Mouse (Mus musculus): Measurements from ENCODE around the gene Dctn2. TPM values are rescaled to one million over a fixed set of nuclear protein-coding genes. Genes with fewer than 3 reads are reported as not detected.

Dctn2 gene
- polyA plus RNA-seq, 1 experiment from 2014 or later, result 65.9 TPM

DNA sequence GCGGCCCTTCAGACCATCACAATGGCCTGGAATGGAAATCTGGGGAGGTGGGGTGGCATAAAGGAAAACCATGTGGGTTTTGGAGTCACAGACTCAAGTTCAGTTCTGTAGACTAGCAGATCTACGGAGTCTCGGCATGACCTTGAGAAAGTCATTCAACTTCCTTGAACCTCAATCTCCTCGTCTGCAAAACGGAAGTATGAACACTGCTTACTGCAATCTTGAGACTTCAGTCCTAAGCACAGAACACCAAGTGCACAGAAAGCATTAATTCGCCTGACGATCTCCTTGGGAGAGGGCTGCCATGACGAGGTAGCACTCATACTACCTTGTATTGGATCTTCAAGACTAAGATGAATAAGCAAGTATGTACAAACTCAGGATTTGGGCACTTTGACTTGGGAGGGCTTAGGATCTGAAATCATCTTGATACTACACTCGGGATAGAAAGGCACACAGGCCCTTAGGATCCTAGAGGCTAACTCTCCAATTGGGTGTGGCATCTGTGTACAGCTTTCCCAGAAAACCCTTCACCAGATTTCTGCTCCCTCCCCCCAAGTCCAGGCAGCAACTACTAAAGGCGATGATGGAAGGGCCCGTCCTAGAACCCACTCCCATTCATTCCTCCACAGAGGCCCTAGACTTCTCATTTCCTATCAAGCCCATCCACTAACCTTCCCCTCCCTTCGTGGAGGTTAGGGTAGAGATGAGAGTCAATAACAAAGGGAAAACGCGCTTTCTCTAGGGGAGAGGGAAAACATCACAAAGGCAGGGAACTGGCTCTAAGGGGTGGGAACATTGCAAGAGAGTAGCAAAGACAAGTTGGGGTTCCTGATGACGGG lies 4.2 kb upstream of the Dctn2 start:
- Histone ChIP-seq H3K4me3 (ENCODE audit: low read depth, low read length) (no peak overlapping the region), H3K27me3 (ENCODE audit: control insufficient read depth, insufficient read depth, low read depth, low read length) (peaks cover 28% of the 10 kb centered on the region)
- ATAC-seq (ENCODE audit: low read depth), result no peak

DNA sequence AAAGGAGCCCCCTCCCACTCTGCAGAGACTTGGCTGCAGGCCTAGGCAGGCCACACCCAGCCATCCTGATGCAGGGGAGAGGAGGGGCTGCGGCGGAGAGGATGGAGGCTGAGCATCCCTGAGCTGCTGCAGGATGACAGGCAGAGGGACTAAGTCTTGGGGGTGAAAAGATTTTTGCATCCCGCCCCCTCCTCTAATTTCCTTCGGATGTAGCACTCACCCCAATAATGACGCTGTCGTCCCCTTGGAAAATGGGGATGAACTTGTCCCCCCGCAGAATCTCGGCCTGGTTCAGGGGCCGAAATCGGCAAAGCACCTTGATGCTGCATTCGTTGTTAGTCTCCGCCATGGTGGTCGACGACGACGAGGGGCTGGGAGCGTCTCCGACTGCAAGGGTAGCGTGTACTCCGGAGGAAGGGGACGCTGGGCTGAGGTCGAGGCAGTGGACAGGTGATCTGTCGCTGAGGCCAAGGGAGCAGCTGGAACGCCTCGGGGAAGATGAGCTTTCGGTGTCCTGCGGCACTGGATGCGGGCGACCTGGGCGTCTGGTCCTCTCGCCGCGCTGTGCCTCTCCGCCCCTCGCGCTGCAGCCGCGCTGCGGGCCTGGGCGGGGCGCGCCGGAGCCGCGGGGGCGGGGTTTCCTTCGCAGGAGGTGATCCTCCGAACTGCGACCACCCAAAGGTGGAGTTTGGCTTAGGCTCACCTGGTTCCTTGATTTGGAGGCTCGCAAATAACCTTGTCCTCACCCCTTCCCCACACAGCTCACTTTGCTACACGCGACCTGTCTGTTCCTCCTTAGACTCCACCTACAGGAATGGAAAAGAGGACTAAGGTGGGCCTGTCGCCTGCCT lies 3.4 kb upstream of the Dctn2 start, which contains the start of gene Kif5a:
TSS of gene Kif5a (minus strand) at position 801 of the 851 bp plus-strand sequence.
- H3K4me1 ChIP-seq (ENCODE audit: control insufficient read depth, low read depth, low read length), result peaks cover 13% of the 10 kb centered on the region
- no peak within 1 kb of the TSS; the same call in none of the 2 replicates for H3K9ac ChIP-seq (ENCODE audit: low read depth, low read length)
- no peak for ATAC-seq (ENCODE audit: low read depth)
- peaks cover 28% of the 10 kb centered on the region for H3K27me3 ChIP-seq (ENCODE audit: control insufficient read depth, insufficient read depth, low read depth, low read length)
- H3K9me3 ChIP-seq (replicated peaks; ENCODE audit: control insufficient read depth, low read length), result no peaks in the 10 kb centered on the region
- H3K4me2 ChIP-seq (ENCODE audit: low read depth, low read length), result peak within 1 kb of the TSS; percentile 62
- H3K27ac ChIP-seq (ENCODE audit: low read length), result no peak within 1 kb of the TSS
- H3K4me3 ChIP-seq (ENCODE audit: low read depth, low read length), result peak within 1 kb of the TSS; percentile 45
- 4% methylated on average over 53 of the region's 53 CpGs for WGBS (ENCODE audit: insufficient replicate concordance)
- no peaks in the 10 kb centered on the region for H3K36me3 ChIP-seq (ENCODE audit: control insufficient read depth, insufficient read depth)

More for the DNA sequence above, 4.2 kb upstream of the Dctn2 start:
- H3K36me3 ChIP-seq (ENCODE audit: control insufficient read depth, insufficient read depth), result no peaks in the 10 kb centered on the region
- no peaks in the 10 kb centered on the region for H3K9me3 ChIP-seq (replicated peaks; ENCODE audit: control insufficient read depth, low read length)
- no peak overlapping the region for H3K27ac ChIP-seq (ENCODE audit: low read length)
- H3K4me2 ChIP-seq (ENCODE audit: low read depth, low read length), result no peak overlapping the region
- no peak overlapping the region for H3K9ac ChIP-seq (ENCODE audit: low read depth, low read length)
- peaks cover 7% of the 10 kb centered on the region for H3K4me1 ChIP-seq (ENCODE audit: control insufficient read depth, low read depth, low read length)
- WGBS (ENCODE audit: insufficient replicate concordance), result 58% methylated on average over 15 of the region's 15 CpGs

DNA sequence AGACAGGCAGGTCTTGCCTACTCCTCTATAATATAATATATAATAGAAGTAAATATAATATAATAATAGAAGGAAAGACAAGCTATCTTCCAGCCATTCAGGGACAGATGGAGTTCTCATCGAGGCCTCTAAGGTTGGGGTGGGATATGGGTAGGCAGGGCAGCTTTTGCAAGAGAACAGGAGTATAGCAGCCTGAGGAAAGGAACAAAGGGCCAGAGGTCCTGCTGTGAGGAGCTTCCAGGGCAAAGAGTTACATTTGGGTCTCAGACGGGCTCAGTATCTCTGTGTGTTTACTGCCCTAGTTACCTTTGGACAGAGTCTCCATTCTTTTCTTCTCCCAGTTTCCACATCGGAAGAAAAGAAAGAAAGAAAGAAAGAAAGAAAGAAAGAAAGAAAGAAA lies 2.5 kb upstream of the Dctn2 start:
- H3K4me1 ChIP-seq (ENCODE audit: control insufficient read depth, low read depth, low read length), result peaks cover 20% of the 10 kb centered on the region
- H3K9me3 ChIP-seq (replicated peaks; ENCODE audit: control insufficient read depth, low read length), result no peaks in the 10 kb centered on the region
- H3K36me3 ChIP-seq (ENCODE audit: control insufficient read depth, insufficient read depth), result peaks cover 3% of the 10 kb centered on the region; the same call in 1 of the 2 replicates
- ATAC-seq (ENCODE audit: low read depth), result no peak
- 56% methylated on average over 3 of the region's 3 CpGs for WGBS (ENCODE audit: insufficient replicate concordance)
- H3K27me3 ChIP-seq (ENCODE audit: control insufficient read depth, insufficient read depth, low read depth, low read length), result peaks cover 28% of the 10 kb centered on the region
- no peak overlapping the region for H3K9ac ChIP-seq (ENCODE audit: low read depth, low read length)
- H3K4me2 ChIP-seq (ENCODE audit: low read depth, low read length), result no peak overlapping the region
- no peak overlapping the region for H3K27ac ChIP-seq (ENCODE audit: low read length)
- no peak overlapping the region for H3K4me3 ChIP-seq (ENCODE audit: low read depth, low read length)

DNA sequence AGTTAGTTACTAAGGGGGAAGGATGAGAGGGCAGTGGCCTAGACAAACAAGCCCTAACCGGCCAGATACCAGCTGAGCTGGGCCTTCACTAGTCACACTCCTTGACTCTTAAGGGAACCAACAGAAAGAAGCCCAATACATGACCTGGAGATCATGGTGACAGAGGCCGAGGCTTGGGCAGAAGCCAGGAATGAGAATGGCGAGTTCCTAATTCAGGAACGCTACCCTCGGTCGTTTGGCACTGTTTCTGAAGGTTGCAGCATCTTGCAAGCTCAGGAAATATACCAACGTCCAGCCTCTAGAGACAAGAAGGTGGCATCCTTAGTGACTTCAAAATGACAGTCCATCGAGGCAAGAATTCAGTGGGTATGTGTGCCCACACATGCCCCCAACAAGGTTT lies 1.8 kb upstream of the Dctn2 start:
- WGBS (ENCODE audit: insufficient replicate concordance), result 69% methylated on average over 8 of the region's 8 CpGs
- no peak overlapping the region for H3K4me2 ChIP-seq (ENCODE audit: low read depth, low read length)
- H3K9me3 ChIP-seq (replicated peaks; ENCODE audit: control insufficient read depth, low read length), result no peaks in the 10 kb centered on the region
- H3K4me1 ChIP-seq (ENCODE audit: control insufficient read depth, low read depth, low read length), result peaks cover 21% of the 10 kb centered on the region
- no peak overlapping the region for H3K27ac ChIP-seq (ENCODE audit: low read length)
- H3K9ac ChIP-seq (ENCODE audit: low read depth, low read length), result no peak overlapping the region
- ATAC-seq (ENCODE audit: low read depth), result no peak
- peaks cover 3% of the 10 kb centered on the region; the same call in 1 of the 2 replicates for H3K36me3 ChIP-seq (ENCODE audit: control insufficient read depth, insufficient read depth)
- peaks cover 28% of the 10 kb centered on the region for H3K27me3 ChIP-seq (ENCODE audit: control insufficient read depth, insufficient read depth, low read depth, low read length)
- no peak overlapping the region for H3K4me3 ChIP-seq (ENCODE audit: low read depth, low read length)

DNA sequence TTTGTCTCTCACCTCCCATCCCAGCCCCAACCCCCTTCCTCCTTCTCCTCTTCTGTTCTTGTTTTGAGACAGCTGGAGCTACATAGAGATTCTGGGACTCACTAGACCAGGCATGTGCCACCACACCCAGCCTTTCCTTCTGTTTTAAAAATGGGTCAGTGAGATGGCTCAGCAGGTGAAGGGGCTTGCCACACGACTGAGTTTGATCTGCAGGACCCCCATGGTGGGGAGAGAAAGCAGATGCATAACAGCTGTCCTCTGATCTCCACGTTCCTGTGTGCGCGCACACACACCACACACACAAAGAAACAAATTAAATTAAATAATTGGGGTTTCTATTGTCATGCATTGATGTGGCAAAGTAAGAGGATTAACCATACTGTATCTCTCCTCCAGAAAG lies 1.2 kb upstream of the Dctn2 start:
- no peak overlapping the region for H3K9ac ChIP-seq (ENCODE audit: low read depth, low read length)
- no peak overlapping the region for H3K4me3 ChIP-seq (ENCODE audit: low read depth, low read length)
- peaks cover 28% of the 10 kb centered on the region for H3K27me3 ChIP-seq (ENCODE audit: control insufficient read depth, insufficient read depth, low read depth, low read length)
- ATAC-seq (ENCODE audit: low read depth), result no peak
- no peak overlapping the region for H3K4me2 ChIP-seq (ENCODE audit: low read depth, low read length)
- WGBS (ENCODE audit: insufficient replicate concordance), result 68% methylated on average over 4 of the region's 4 CpGs
- no peak overlapping the region for H3K27ac ChIP-seq (ENCODE audit: low read length)
- H3K4me1 ChIP-seq (ENCODE audit: control insufficient read depth, low read depth, low read length), result peaks cover 23% of the 10 kb centered on the region
- peaks cover 3% of the 10 kb centered on the region; the same call in 1 of the 2 replicates for H3K36me3 ChIP-seq (ENCODE audit: control insufficient read depth, insufficient read depth)
- H3K9me3 ChIP-seq (replicated peaks; ENCODE audit: control insufficient read depth, low read length), result no peaks in the 10 kb centered on the region

DNA sequence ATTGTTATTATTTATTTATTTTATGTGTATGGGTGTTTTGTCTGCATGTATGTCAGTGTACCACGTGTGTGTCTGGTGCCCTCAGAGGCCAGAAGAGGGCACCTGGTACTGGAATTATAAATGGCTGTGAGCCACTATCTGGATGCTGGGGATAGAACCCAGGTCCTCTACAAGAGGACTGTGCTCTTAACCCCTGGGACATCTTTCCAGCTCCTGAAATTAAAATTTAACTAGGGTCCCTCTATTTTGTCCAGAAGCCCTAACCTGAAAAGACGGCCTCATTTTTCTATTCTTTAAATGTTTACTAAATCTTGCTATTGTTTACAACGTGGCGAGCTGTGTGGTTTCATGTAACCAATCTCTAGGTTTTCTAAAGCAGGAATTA lies 449 bp upstream of the Dctn2 start:
- Histone ChIP-seq H3K9ac (ENCODE audit: low read depth, low read length) (peak overlapping the region; percentile 4; the same call in 1 of the 2 replicates), H3K4me3 (ENCODE audit: low read depth, low read length) (peak overlapping the region; percentile 88), H3K4me1 (ENCODE audit: control insufficient read depth, low read depth, low read length) (peaks cover 24% of the 10 kb centered on the region)

DNA sequence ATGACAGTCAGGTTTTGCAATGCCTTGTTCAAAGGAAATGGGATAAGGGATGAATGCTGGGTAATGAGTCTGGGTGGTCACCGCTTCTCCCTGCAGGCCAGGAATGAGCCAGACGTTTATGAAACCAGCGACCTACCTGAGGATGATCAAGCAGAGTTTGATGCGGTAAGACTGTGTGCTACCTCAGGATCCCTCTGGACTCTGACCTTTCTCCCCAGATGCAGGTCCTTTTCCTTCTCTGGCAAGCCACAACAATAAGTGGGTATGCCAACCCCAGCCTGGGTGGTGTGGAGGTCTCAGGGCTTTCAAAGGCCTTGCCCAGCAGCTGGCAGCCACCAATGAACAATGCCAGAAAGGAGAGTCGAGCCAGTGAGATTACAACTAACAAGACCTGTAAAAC lies 1.1 kb downstream of the Dctn2 start:
- H3K4me2 ChIP-seq (ENCODE audit: low read depth, low read length), result peak overlapping the region; percentile 85
- H3K27ac ChIP-seq (ENCODE audit: low read length), result no peak overlapping the region
- 62% methylated on average over 5 of the region's 5 CpGs for WGBS (ENCODE audit: insufficient replicate concordance)
- H3K36me3 ChIP-seq (ENCODE audit: control insufficient read depth, insufficient read depth), result peaks cover 3% of the 10 kb centered on the region; the same call in 1 of the 2 replicates
- no peak for ATAC-seq (ENCODE audit: low read depth)
- peaks cover 14% of the 10 kb centered on the region for H3K27me3 ChIP-seq (ENCODE audit: control insufficient read depth, insufficient read depth, low read depth, low read length)
- H3K4me3 ChIP-seq (ENCODE audit: low read depth, low read length), result peak overlapping the region; percentile 88
- H3K4me1 ChIP-seq (ENCODE audit: control insufficient read depth, low read depth, low read length), result peaks cover 24% of the 10 kb centered on the region
- peak overlapping the region; percentile 100; the same call in 1 of the 2 replicates for H3K9ac ChIP-seq (ENCODE audit: low read depth, low read length)
- H3K9me3 ChIP-seq (replicated peaks; ENCODE audit: control insufficient read depth, low read length), result no peaks in the 10 kb centered on the region

More for the DNA sequence above, 449 bp upstream of the Dctn2 start:
- Histone ChIP-seq H3K36me3 (ENCODE audit: control insufficient read depth, insufficient read depth) (peaks cover 3% of the 10 kb centered on the region; the same call in 1 of the 2 replicates), H3K4me2 (ENCODE audit: low read depth, low read length) (peak overlapping the region; percentile 41), H3K27me3 (ENCODE audit: control insufficient read depth, insufficient read depth, low read depth, low read length) (peaks cover 28% of the 10 kb centered on the region), H3K9me3 (replicated peaks; ENCODE audit: control insufficient read depth, low read length) (no peaks in the 10 kb centered on the region), H3K27ac (ENCODE audit: low read length) (0 out of 2 replicates have a peak overlapping the region, but pooled peaks have one; percentile 6)
- WGBS (ENCODE audit: insufficient replicate concordance), result 27% methylated on average over 4 of the region's 4 CpGs
- ATAC-seq (ENCODE audit: low read depth), result peak; percentile 45

DNA sequence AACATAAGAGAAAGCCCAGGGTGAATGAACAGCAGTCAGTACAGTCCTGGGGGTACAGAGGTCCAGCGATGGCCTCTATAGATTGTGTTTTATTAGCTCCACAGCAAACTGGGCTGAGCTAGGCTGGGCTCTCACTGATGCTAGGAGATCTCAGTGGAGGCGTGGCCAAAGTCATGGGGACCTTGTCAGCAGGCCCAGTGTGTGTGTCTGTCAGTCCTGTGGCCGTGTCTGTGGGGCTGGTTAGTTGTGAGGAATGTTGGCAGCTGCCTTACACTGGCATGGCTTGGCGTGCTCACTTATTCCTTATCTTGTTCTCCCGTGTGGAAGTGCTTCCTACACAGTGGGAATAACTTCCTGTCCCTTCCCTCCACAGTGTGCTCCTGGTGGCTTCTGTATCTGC lies 2.2 kb downstream of the Dctn2 start:
- peak overlapping the region; percentile 11; the same call in 1 of the 2 replicates for H3K27ac ChIP-seq (ENCODE audit: low read length)
- peaks cover 3% of the 10 kb centered on the region for H3K27me3 ChIP-seq (ENCODE audit: control insufficient read depth, insufficient read depth, low read depth, low read length)
- ATAC-seq (ENCODE audit: low read depth), result no peak
- no peak overlapping the region for H3K4me3 ChIP-seq (ENCODE audit: low read depth, low read length)
- peaks cover 3% of the 10 kb centered on the region; the same call in 1 of the 2 replicates for H3K36me3 ChIP-seq (ENCODE audit: control insufficient read depth, insufficient read depth)
- 60% methylated on average over 5 of the region's 5 CpGs for WGBS (ENCODE audit: insufficient replicate concordance)
- H3K9me3 ChIP-seq (replicated peaks; ENCODE audit: control insufficient read depth, low read length), result no peaks in the 10 kb centered on the region
- no peak overlapping the region for H3K9ac ChIP-seq (ENCODE audit: low read depth, low read length)
- no peak overlapping the region for H3K4me2 ChIP-seq (ENCODE audit: low read depth, low read length)
- H3K4me1 ChIP-seq (ENCODE audit: control insufficient read depth, low read depth, low read length), result peaks cover 22% of the 10 kb centered on the region

Data from liver, embryonic 16.5 days (tissue).